Mouse (Mus musculus): ENCODE data around the gene Cdc34. TPM values are rescaled to one million over a fixed set of nuclear protein-coding genes. Genes with fewer than 3 reads are reported as not detected.
A peak's percentile ranks its signal among the peaks of the same experiment; 100 is the strongest.

Gene Cdc34
- polyA plus RNA-seq, 1 experiment from 2014 or later, result 137 TPM

- Histone ChIP-seq H3K4me2 (replicated peaks) (no peak overlapping the region), H3K9ac (no peak overlapping the region), H3K9me3 (no peaks in the 10 kb centered on the region), H3K27me3 (replicated peaks) (peaks cover 39% of the 10 kb centered on the region), H3K4me3 (replicated peaks) (no peak overlapping the region), H3K4me1 (replicated peaks) (peaks cover 14% of the 10 kb centered on the region), H3K36me3 (peaks cover 19% of the 10 kb centered on the region), H3K27ac (no peak overlapping the region)
- ATAC-seq, result no peak
- WGBS, result 62% methylated on average over 4 of the region's 4 CpGs
These were observed 33.0 kb downstream of the Cdc34 start for GRCm38 (mm10) chr10:79714996-79715395.

- peak within 1 kb of the TSS; percentile 46 for H3K9ac ChIP-seq
- WGBS, result 3% methylated on average over 47 of the region's 91 CpGs
- peaks cover 39% of the 10 kb centered on the region for H3K27me3 ChIP-seq (replicated peaks)
- no peak within 1 kb of the TSS for H3K27ac ChIP-seq
- H3K4me1 ChIP-seq (replicated peaks), result peaks cover 14% of the 10 kb centered on the region
- peak within 1 kb of the TSS; percentile 68 for H3K4me3 ChIP-seq (replicated peaks)
- peak; percentile 57 for ATAC-seq
- H3K4me2 ChIP-seq (replicated peaks), result peak within 1 kb of the TSS; percentile 99
- peaks cover 5% of the 10 kb centered on the region; the same call in 1 of the 2 replicates for H3K36me3 ChIP-seq
- H3K9me3 ChIP-seq, result no peaks in the 10 kb centered on the region
These were observed 34.4 kb downstream of the Cdc34 start, which contains the start of gene Hcn2 for GRCm38 (mm10) chr10:79716254-79716987. Gene Hcn2, plus strand, starts transcription at chr10:79716634.

- Histone ChIP-seq H3K36me3 (no peaks in the 10 kb centered on the region), H3K9ac (peak overlapping the region; percentile 46), H3K9me3 (no peaks in the 10 kb centered on the region), H3K27ac (no peak overlapping the region), H3K4me3 (replicated peaks) (peak overlapping the region; percentile 68), H3K27me3 (replicated peaks) (peaks cover 39% of the 10 kb centered on the region), H3K4me1 (replicated peaks) (peaks cover 14% of the 10 kb centered on the region), H3K4me2 (replicated peaks) (peak overlapping the region; percentile 99)
- peak; percentile 41 for ATAC-seq
- WGBS, result 1% methylated on average over 36 of the region's 44 CpGs
These were observed 35.0 kb downstream of the Cdc34 start for GRCm38 (mm10) chr10:79716988-79717355.

- 8% methylated on average over 43 of the region's 43 CpGs for WGBS
- no peak overlapping the region for H3K27ac ChIP-seq
- no peaks in the 10 kb centered on the region for H3K9me3 ChIP-seq
- H3K27me3 ChIP-seq (replicated peaks), result peaks cover 39% of the 10 kb centered on the region
- H3K36me3 ChIP-seq, result no peaks in the 10 kb centered on the region
- peak overlapping the region; percentile 68 for H3K4me3 ChIP-seq (replicated peaks)
- 0 out of 2 replicates have a peak, but pooled peaks have one; percentile 10 for ATAC-seq
- H3K4me2 ChIP-seq (replicated peaks), result peak overlapping the region; percentile 99
- no peak overlapping the region; the same call in 1 of the 2 replicates for H3K9ac ChIP-seq
- peaks cover 14% of the 10 kb centered on the region for H3K4me1 ChIP-seq (replicated peaks)
These were observed 35.8 kb downstream of the Cdc34 start for GRCm38 (mm10) chr10:79717640-79718357.

- no peak overlapping the region for H3K27ac ChIP-seq
- no peak overlapping the region for H3K4me3 ChIP-seq (replicated peaks)
- WGBS, result 66% methylated on average over 5 of the region's 5 CpGs
- H3K27me3 ChIP-seq (replicated peaks), result peaks cover 24% of the 10 kb centered on the region
- no peak for ATAC-seq
- peaks cover 14% of the 10 kb centered on the region for H3K4me1 ChIP-seq (replicated peaks)
- no peaks in the 10 kb centered on the region for H3K9me3 ChIP-seq
- no peak overlapping the region for H3K4me2 ChIP-seq (replicated peaks)
- H3K36me3 ChIP-seq, result no peaks in the 10 kb centered on the region
- no peak overlapping the region for H3K9ac ChIP-seq
These were observed 39.1 kb downstream of the Cdc34 start for GRCm38 (mm10) chr10:79721089-79721488.

GRCm38 (mm10) chr10:79723047-79723446, 41.1 kb downstream of the Cdc34 start:
- no peak overlapping the region for H3K4me2 ChIP-seq (replicated peaks)
- no peak overlapping the region for H3K9ac ChIP-seq
- H3K36me3 ChIP-seq, result no peaks in the 10 kb centered on the region
- no peak overlapping the region for H3K4me3 ChIP-seq (replicated peaks)
- no peaks in the 10 kb centered on the region for H3K4me1 ChIP-seq (replicated peaks)
- no peaks in the 10 kb centered on the region for H3K9me3 ChIP-seq
- peaks cover 5% of the 10 kb centered on the region; the same call in 1 of the 2 replicates for H3K27me3 ChIP-seq (replicated peaks)
- no peak overlapping the region for H3K27ac ChIP-seq
- WGBS, result 69% methylated on average over 6 of the region's 6 CpGs
- no peak for ATAC-seq

- Histone ChIP-seq H3K27me3 (replicated peaks) (no peaks in the 10 kb centered on the region), H3K4me2 (replicated peaks) (no peak overlapping the region), H3K9ac (no peak overlapping the region), H3K9me3 (no peaks in the 10 kb centered on the region), H3K36me3 (no peaks in the 10 kb centered on the region), H3K27ac (no peak overlapping the region), H3K4me3 (replicated peaks) (no peak overlapping the region), H3K4me1 (replicated peaks) (no peaks in the 10 kb centered on the region)
- ATAC-seq, result no peak
- WGBS, result 78% methylated on average over 7 of the region's 7 CpGs
These were observed 41.7 kb downstream of the Cdc34 start for GRCm38 (mm10) chr10:79723692-79724091.

- ATAC-seq, result peak; percentile 52; the same call in 1 of the 2 replicates
- WGBS, result 43% methylated on average over 11 of the region's 11 CpGs
- no peak overlapping the region for H3K27ac ChIP-seq
- no peaks in the 10 kb centered on the region for H3K9me3 ChIP-seq
- H3K4me3 ChIP-seq (replicated peaks), result no peak overlapping the region
- no peaks in the 10 kb centered on the region for H3K27me3 ChIP-seq (replicated peaks)
- H3K4me1 ChIP-seq (replicated peaks), result no peaks in the 10 kb centered on the region
- no peak overlapping the region for H3K9ac ChIP-seq
- H3K4me2 ChIP-seq (replicated peaks), result no peak overlapping the region
- H3K36me3 ChIP-seq, result no peaks in the 10 kb centered on the region
These were observed 44.1 kb downstream of the Cdc34 start for GRCm38 (mm10) chr10:79726090-79726489.

GRCm38 (mm10) chr10:79728323-79729249, 46.6 kb downstream of the Cdc34 start:
- Histone ChIP-seq H3K4me2 (replicated peaks) (no peak overlapping the region), H3K4me1 (replicated peaks) (no peaks in the 10 kb centered on the region), H3K27me3 (replicated peaks) (no peaks in the 10 kb centered on the region), H3K27ac (no peak overlapping the region), H3K36me3 (peaks cover 3% of the 10 kb centered on the region; the same call in 1 of the 2 replicates), H3K9me3 (no peaks in the 10 kb centered on the region), H3K9ac (no peak overlapping the region), H3K4me3 (replicated peaks) (no peak overlapping the region)
- WGBS, result 73% methylated on average over 28 of the region's 28 CpGs
- ATAC-seq, result no peak

- Histone ChIP-seq H3K27me3 (replicated peaks) (no peaks in the 10 kb centered on the region), H3K27ac (no peak overlapping the region), H3K4me3 (replicated peaks) (no peak overlapping the region), H3K4me1 (replicated peaks) (no peaks in the 10 kb centered on the region), H3K36me3 (peaks cover 9% of the 10 kb centered on the region; the same call in 1 of the 2 replicates), H3K4me2 (replicated peaks) (no peak overlapping the region), H3K9ac (no peak overlapping the region), H3K9me3 (no peaks in the 10 kb centered on the region)
- WGBS, result 70% methylated on average over 13 of the region's 13 CpGs
- ATAC-seq, result no peak
These were observed 47.5 kb downstream of the Cdc34 start for GRCm38 (mm10) chr10:79729357-79729965.

- Histone ChIP-seq H3K4me1 (replicated peaks) (no peaks in the 10 kb centered on the region), H3K4me3 (replicated peaks) (no peak overlapping the region), H3K36me3 (peaks cover 39% of the 10 kb centered on the region), H3K27me3 (replicated peaks) (no peaks in the 10 kb centered on the region; the same call in 1 of the 2 replicates), H3K4me2 (replicated peaks) (no peak overlapping the region), H3K27ac (no peak overlapping the region), H3K9ac (no peak overlapping the region), H3K9me3 (no peaks in the 10 kb centered on the region; the same call in 1 of the 2 replicates)
- no peak for ATAC-seq
- 90% methylated on average over 1 of the region's 1 CpGs for WGBS
These were observed 50.5 kb downstream of the Cdc34 start for GRCm38 (mm10) chr10:79732500-79732899.
